Mouse (Mus musculus) layer of hippocampus, adult 9-10 months (tissue): ENCODE data around the gene Sstr1.

ENCODE experiments used
- DNase-seq: peaks from one replicate; pipeline ENCODE4 v3.0.0; 2022; ENCODE audit warnings: low spot score

The Sstr1 gene

DNA sequence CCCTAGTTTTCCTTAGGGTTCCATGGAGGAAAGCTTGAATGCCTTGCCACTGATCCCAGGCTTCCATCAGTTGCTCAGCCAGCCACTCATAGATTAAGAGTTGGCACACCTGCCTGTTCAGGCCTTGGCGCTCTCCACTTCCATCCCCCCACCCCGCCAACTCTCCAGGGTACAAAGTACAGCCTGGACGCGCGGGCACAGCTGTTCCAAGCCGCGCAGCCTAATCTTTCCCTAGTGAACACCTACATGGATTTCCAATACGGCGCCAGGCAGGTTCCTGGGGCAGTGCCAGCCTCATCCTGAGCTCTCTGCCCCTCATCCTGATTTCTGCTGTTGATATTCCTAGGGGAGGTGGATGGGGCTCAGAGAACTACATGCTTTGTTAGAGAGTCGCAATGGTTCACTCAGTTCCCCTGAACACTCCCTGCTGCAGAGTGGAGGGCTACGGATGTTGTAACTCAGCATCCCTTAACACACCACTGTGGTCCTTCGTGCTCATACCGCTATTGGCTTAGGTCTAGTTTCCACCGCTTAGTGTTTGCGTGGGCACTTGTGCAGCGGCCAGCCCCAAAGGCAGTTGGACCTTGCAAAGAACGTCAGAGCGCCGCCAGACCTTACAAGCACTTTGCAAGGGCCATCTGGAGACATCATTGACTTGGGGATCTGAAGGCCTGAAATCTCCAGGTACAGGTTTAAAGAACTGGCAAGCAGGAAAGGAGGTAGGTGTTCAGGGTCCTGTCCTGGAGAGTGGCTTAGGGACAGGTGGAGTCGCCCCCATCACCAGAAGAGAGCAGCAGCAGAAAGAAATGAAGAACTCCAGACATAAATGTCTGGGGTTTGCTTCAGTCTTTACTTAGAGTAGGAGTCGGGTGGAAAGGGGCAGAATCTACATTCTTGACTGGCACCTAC, at the start of gene Sstr1:
Sstr1 (plus strand) TSS at position 610 of the 909 bp plus-strand sequence.
- no peak for DNase-seq

DNA sequence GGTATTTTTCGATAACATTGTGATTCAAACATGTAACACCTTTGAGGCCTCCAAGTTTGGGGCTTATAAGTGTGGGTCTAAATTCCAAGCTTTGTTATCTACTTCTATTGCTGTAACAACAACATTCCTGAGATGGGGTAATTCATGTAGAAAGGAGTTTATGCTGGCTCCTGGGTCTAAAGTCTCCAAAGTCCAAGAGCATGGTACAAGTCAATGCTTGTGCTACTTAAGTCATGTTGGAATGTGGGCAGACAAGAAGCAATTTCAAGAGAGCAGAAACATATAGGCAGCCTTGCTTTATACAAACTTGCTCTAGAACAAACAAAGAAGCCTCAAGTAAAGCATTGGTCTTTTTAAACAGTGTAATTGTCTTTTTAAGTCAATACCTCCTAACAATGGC, 12.8 kb upstream of the Sstr1 start:
- no peak for DNase-seq

DNA sequence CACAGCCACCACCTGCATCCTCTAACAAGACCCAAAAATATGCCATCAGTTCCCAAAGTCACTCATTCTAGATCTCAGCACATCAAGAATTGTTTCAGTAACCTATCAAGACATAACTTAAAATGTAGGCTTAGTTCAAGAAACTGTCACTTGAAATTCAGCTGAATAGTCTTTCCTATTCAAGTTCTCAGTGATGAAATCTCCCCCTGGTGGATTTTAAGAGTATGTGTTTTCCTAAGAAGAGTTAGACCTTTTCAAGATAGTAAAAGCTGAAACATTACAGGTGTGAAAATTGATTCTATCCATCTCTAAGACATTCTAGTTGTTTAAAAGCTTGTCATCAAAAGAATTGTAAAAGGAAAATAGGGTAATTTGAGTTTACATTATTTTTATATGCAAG, 10.4 kb upstream of the Sstr1 start:
- no peak for DNase-seq

DNA sequence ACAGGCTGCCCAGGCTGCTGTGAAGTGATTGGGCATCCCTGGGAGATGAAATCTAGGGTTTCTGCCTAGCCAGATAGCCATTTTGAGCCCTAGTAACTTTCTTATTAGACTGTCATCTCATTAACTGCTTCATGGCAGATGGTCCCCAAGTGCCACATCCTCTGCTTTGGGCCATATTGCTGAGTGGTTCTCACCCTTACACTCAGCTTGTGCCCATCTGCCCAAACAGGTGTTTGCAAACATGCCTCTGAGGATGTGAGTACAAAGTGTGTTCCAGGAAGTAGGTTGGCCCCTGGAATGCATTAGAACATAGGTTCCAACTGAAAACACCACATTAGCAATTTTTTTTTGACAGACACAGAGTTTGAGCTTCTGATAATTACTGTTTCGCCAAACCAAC, 3.6 kb upstream of the Sstr1 start:
- DNase-seq = no peak

- no peak for DNase-seq
Observed at GRCm38 (mm10) chr12:58212261-58212923, 820 bp downstream of the Sstr1 start.

DNA sequence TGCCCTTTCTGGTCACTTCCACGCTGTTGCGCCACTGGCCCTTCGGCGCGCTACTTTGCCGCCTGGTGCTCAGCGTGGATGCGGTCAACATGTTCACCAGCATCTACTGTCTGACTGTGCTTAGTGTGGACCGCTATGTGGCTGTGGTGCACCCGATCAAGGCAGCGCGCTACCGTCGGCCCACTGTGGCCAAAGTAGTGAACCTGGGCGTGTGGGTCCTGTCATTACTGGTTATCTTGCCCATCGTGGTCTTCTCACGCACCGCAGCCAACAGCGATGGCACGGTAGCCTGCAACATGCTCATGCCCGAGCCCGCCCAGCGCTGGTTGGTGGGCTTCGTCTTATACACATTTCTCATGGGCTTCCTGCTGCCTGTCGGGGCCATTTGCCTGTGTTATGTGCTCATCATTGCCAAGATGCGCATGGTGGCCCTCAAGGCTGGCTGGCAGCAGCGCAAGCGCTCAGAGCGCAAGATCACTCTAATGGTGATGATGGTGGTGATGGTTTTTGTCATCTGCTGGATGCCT, 1.4 kb downstream of the Sstr1 start:
- DNase-seq = no peak

GRCm38 (mm10) chr12:58213451-58214288, 2.1 kb downstream of the Sstr1 start:
- no peak for DNase-seq

DNA sequence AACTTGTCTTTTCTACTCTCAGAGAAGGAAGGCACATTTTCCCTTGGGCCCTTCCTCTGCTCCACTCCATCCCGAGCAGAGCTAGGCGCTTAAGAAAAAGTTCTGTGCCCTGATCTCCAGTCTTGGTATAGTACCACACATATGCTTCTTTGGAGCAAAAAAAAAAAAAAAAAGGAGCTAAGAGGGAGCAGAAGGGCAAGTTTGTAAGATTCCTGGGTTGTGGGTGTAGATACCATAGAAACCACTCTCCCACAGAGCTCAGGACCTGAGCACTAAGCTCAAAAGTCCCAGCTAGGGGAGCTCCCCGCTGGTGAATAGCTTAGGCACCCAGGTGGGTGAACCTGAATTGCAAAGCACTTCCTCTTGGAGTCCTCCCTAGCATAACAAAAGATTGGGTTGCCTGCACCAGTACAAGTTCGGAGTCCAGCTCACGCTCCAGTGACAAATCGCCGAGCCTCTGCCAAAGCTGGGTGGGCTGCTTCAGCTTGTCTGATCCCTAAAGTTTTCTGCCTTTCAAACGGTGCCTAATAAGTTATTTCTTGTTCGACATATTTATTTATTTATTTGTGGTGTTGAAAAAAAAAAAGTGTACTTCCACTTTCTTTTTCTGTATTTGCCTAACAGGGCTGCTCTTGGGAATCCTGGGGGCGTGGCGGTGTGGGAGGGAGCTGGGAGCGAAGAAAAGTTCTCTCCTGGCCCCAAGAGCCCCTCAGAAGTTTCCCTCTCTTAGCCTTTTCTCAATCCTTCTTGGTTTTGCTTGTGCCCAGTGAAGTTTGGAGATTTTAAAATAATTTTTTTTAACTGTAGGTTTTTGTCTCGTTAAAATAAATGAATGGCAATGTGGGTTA, 2.9 kb downstream of the Sstr1 start:
- DNase-seq = no peak

GRCm38 (mm10) chr12:58216218-58216617, 4.6 kb downstream of the Sstr1 start:
- no peak for DNase-seq

DNA sequence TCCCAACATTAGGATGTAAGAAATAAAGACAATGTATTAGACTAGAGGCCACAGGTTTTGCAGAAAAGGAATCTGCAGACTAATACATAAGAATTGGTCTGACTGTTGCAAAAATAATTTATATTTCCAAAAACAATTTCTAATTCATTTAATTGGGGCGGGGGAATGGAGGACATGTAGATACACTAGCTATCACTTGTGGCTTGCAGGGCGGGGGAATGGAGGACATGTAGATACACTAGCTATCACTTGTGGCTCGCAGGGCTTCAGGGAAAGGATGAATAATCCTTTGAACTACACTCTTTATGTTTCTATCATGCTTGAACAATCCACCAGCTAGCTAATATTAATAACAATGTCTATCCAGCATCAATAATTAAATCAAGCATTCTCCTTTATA, 7.5 kb downstream of the Sstr1 start:
- no peak for DNase-seq

DNA sequence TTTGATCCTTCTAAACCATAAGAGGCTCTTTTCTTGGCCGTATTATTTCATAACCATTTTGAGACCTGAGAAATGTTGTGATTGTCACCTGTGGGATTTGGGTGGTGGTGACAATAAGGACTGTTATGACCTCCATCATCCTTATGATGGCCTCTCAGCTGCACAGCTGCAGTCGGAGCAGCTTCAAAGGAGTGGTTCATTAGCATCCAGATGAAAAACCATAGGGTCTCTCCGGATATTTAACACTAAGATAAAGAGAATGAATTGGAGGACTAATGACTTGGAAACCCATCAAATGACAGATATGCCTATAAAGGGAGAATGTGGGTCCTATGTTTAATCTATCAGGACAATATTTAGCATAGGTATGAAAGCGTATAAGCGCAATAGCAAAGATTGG, 14.1 kb downstream of the Sstr1 start:
- DNase-seq = no peak

DNA sequence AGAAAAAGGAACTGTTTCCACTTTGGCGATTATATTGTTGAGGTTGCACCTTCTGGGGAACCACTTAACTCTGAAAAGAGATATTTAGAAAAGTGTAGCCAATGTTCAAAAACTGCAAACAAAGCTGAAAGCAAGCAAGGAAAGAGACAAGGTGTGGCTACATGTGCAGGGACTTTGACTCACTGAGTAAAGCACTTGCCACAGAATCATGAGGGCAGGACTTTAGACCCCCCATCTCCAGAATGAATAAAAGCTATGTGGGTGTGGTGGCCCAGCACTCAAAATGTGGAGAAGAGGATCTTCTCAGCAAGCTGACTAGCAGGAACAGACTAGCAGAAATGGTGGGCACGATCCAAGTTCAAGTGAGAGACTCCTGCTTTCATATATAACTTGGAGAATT, 20.9 kb downstream of the Sstr1 start:
- DNase-seq = no peak

DNA sequence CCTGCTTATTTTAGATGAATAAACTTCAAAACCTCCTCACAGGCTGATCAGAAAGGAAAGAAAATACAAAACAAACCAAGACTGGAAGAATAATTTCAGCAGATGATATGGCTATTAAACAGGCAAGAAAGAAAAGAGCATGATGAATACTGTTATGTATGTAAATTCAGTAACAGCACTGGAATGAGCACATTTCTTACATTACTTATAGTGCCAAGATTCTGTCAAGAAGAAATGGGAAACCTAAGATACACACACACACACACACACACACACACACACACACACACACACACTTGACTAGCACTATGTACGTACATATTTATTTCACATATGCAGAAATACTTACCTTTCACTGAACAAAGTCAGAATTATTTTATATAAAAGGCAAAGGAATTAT, 40.3 kb downstream of the Sstr1 start:
- DNase-seq = no peak
